Mouse (Mus musculus) CH12.LX (cell line): ENCODE results near the gene Cacul1. TPM values are rescaled to one million over a fixed set of nuclear protein-coding genes. Genes with fewer than 3 reads are reported as not detected.

Experiments used
- DNase-seq: peaks from one replicate; pipeline ENCODE4 v3.0.0-alpha.2; 2013; ENCODE audit errors: extremely low read depth
- H3K27ac ChIP-seq: 2 replicates; pipeline ENCODE4 v1.5.1; 2012; ENCODE audit warnings: low read depth, mild to moderate bottlenecking, control low read depth, moderate library complexity; ENCODE audit not compliant: insufficient read depth
- H3K27me3 ChIP-seq: replicated peaks from 2 replicates; pipeline ENCODE3; 2012; ENCODE audit warnings: inconsistent platforms
- H3K36me3 ChIP-seq, 2 experiments: replicated peaks in 1 of 2; 2 replicates each; pipeline versions ENCODE3 to v1.6.1; 2012; ENCODE audit warnings: inconsistent platforms in 1 of 2, low read length in 1 of 2, mild to moderate bottlenecking in 1 of 2, mixed read lengths in 1 of 2, moderate library complexity in 1 of 2; ENCODE audit not compliant: control insufficient read depth in 1 of 2, insufficient read depth in 1 of 2
- H3K4me1 ChIP-seq, 2 experiments: 2 replicates each; pipeline ENCODE4 v1.6.1; 2012; ENCODE audit warnings: inconsistent platforms in 1 of 2, moderate library complexity in 1 of 2; ENCODE audit not compliant: insufficient read depth in 2 of 2, control insufficient read depth in 1 of 2
- H3K4me2 ChIP-seq: 2 replicates; pipeline ENCODE4 v1.6.1; 2012; ENCODE audit warnings: low read depth, mild to moderate bottlenecking, control low read depth; ENCODE audit not compliant: poor library complexity, insufficient read depth, severe bottlenecking
- H3K4me3 ChIP-seq, 3 experiments: fragments of 150-350 bp in 1 of 3; sonication (generic) in 1 of 3; replicated peaks in 1 of 3; 2 replicates each; pipeline versions ENCODE3 to v1.5.1; 2011 to 2012; ENCODE audit warnings: low read depth in 2 of 3, low read length in 2 of 3, mild to moderate bottlenecking in 2 of 3, moderate library complexity in 2 of 3, control low read depth in 1 of 3, improper control_type of control experiment in 1 of 3, inconsistent platforms in 1 of 3, mixed read lengths in 1 of 3; ENCODE audit not compliant: poor library complexity in 1 of 3
- H3K79me2 ChIP-seq: replicated peaks from 2 replicates; pipeline ENCODE4 v1.6.1; 2012; ENCODE audit warnings: mild to moderate bottlenecking, moderate library complexity; ENCODE audit not compliant: control insufficient read depth, poor library complexity, insufficient read depth, severe bottlenecking; ENCODE audit errors: extremely low read depth
- H3K9ac ChIP-seq: 2 replicates; pipeline ENCODE4 v1.6.1; 2012; ENCODE audit warnings: low read depth, mild to moderate bottlenecking, control low read depth, moderate library complexity; ENCODE audit not compliant: insufficient read depth
- H3K9me3 ChIP-seq: replicated peaks from 2 replicates; pipeline ENCODE3; 2012; ENCODE audit warnings: low read length, inconsistent platforms, mixed read lengths
- CHD2 ChIP-seq: IDR thresholded peaks from 2 replicates; pipeline ENCODE4 v1.6.1; 2011; ENCODE audit warnings: low read length, improper control_type of control experiment
- CTCF ChIP-seq, 2 experiments: IDR thresholded peaks in 1 of 2; conservative IDR thresholded peaks in 1 of 2; 2 replicates each; pipeline ENCODE4 v1.5.1; 2011 to 2012; ENCODE audit warnings: low read depth in 2 of 2, low read length in 2 of 2, improper control_type of control experiment in 1 of 2, inconsistent platforms in 1 of 2, mild to moderate bottlenecking in 1 of 2, moderate library complexity in 1 of 2
- E2F4 ChIP-seq: IDR thresholded peaks from 2 replicates; pipeline ENCODE4 v1.6.1; 2011; ENCODE audit warnings: low read depth, low read length, improper control_type of control experiment; ENCODE audit not compliant: insufficient replicate concordance
- ETS1 ChIP-seq: conservative IDR thresholded peaks from 2 replicates; pipeline ENCODE4 v1.6.1; 2012; ENCODE audit warnings: low read depth, mild to moderate bottlenecking, inconsistent platforms, low read length, improper control_type of control experiment, moderate library complexity
- MAZ ChIP-seq: IDR thresholded peaks from 2 replicates; pipeline ENCODE4 v1.6.1; 2012; ENCODE audit warnings: low read depth, mild to moderate bottlenecking, inconsistent platforms, low read length, improper control_type of control experiment, moderate library complexity
- MXI1 ChIP-seq: IDR thresholded peaks from 2 replicates; pipeline ENCODE4 v1.6.1; 2011; ENCODE audit warnings: mild to moderate bottlenecking, low read depth, low read length, improper control_type of control experiment
- NRF1 ChIP-seq: IDR thresholded peaks from 2 replicates; pipeline ENCODE4 v1.6.1; 2014; ENCODE audit warnings: low read depth, mild to moderate bottlenecking, inconsistent platforms, low read length, improper control_type of control experiment, moderate library complexity
- POLR2AphosphoS2 ChIP-seq: IDR thresholded peaks from 2 replicates; pipeline ENCODE4 v1.6.1; 2011; ENCODE audit warnings: low read depth, low read length, improper control_type of control experiment
- RAD21 ChIP-seq: IDR thresholded peaks from 2 replicates; pipeline ENCODE4 v1.6.1; 2011; ENCODE audit warnings: low read depth, mild to moderate bottlenecking, low read length, improper control_type of control experiment, moderate library complexity
- SIN3A ChIP-seq: IDR thresholded peaks from 2 replicates; pipeline ENCODE4 v1.6.1; 2012; ENCODE audit warnings: low read length, improper control_type of control experiment, inconsistent platforms
- SMC3 ChIP-seq: IDR thresholded peaks from 2 replicates; pipeline ENCODE4 v1.6.1; 2011; ENCODE audit warnings: low read depth, low read length, improper control_type of control experiment
- TBP ChIP-seq: conservative IDR thresholded peaks from 2 replicates; pipeline ENCODE4 v1.6.1; 2011; ENCODE audit warnings: low read depth, low read length, improper control_type of control experiment
- TCF12 ChIP-seq: IDR thresholded peaks from 2 replicates; pipeline ENCODE4 v1.6.1; 2014; ENCODE audit warnings: low read depth, mild to moderate bottlenecking, inconsistent platforms, low read length, improper control_type of control experiment
- UBTF ChIP-seq: IDR thresholded peaks from 2 replicates; pipeline ENCODE4 v1.6.1; 2012; ENCODE audit warnings: low read depth, mild to moderate bottlenecking, inconsistent platforms, low read length, improper control_type of control experiment, moderate library complexity
- USF1 ChIP-seq: IDR thresholded peaks from 2 replicates; pipeline ENCODE4 v1.6.1; 2014; ENCODE audit warnings: low read depth, mild to moderate bottlenecking, inconsistent platforms, low read length, improper control_type of control experiment
- USF2 ChIP-seq: conservative IDR thresholded peaks from 2 replicates; pipeline ENCODE4 v1.6.1; 2011; ENCODE audit warnings: low read depth, low read length, improper control_type of control experiment
- ZNF384 ChIP-seq: IDR thresholded peaks from 2 replicates; pipeline ENCODE4 v1.6.1; 2012; ENCODE audit warnings: low read depth, low read length, improper control_type of control experiment, inconsistent platforms
- dilution Hi-C: fragments of 300-500 bp; cut with MboI; formaldehyde crosslinking; loops from 2 replicates; pipeline ENCODE4 v1.14.3; 2020; ENCODE audit warnings: low sequenced_read_pairs; ENCODE audit not compliant: extremely low pct_unique_long_range_greater_than_20kb, extremely low pct_ligation_motif_present
- in situ Hi-C: fragments of 300-500 bp; cut with MboI; formaldehyde crosslinking; loops from 3 replicates; pipeline ENCODE4 v1.14.3; 2019; ENCODE audit warnings: low sequenced_read_pairs, low pct_ligation_motif_present, low pct_unique_long_range_greater_than_20kb, mixed read lengths
- polyA plus RNA-seq: library from polyadenylated mRNA; unstranded; fragments of >175 nt; gene quantifications from 2 replicates; pipeline ENCODE4 v1.2.1, GENCODE M21; 2012; ENCODE audit warnings: low read depth; ENCODE audit not compliant: insufficient read length
- total RNA-seq, 2 experiments: library from RNA; depleted of rRNA; stranded (reverse); fragments of 300-350 nt in 1 of 2; fragments of >200 nt in 1 of 2; gene quantifications; 2 replicates each; pipeline ENCODE4 v1.2.3; 2012 to 2014

The Cacul1 gene
- total and polyA plus RNA-seq, 3 experiments, result 17.8 to 45.7 (median 44.6) TPM

DNA sequence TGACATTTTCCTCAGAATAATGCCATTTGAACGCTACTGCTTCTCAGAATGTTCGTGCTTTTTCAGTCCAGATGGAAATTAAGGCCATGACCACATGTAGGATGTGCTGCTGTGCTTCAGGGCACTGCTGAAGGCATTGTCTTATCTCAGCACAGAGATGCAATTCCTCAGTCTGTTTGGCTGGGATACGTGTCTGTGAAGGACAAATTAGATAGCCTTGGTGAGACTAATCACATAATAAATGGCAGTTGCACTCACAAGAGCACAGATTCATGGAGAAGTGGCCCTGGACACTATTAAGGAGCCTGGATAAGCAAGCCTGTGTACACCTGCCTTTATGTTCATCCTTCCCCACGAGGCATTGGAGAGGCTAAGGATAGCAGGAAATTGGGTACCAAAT is 83.7 kb downstream of the Cacul1 start:
- Histone ChIP-seq H3K4me3 (no peak overlapping the region), H3K27me3 (no peaks in the 10 kb centered on the region), H3K4me2 (no peak overlapping the region), H3K79me2 (no peaks in the 10 kb centered on the region), H3K9me3 (no peaks in the 10 kb centered on the region), H3K9ac (no peak overlapping the region), H3K27ac (no peak overlapping the region), H3K4me1 (no peaks in the 10 kb centered on the region), H3K36me3 (no peaks in the 10 kb centered on the region)
- in situ Hi-C loops, result no loop called here
- no peak for DNase-seq
- TF ChIP-seq SIN3A (no peak), UBTF (no peak), E2F4 (no peak), USF1 (no peak), RAD21 (no peak), CTCF (conservative IDR thresholded peaks at IDR 0.05 in 1 of 2, IDR thresholded peaks at IDR 0.05 in 1 of 2; ENCODE audit: low read depth in 2 of 2, low read length in 2 of 2) (no peak), CHD2 (no peak), MXI1 (no peak), ETS1 (no peak), NRF1 (no peak), POLR2AphosphoS2 (no peak), USF2 (no peak), MAZ (no peak), TBP (no peak), SMC3 (no peak)
- dilution Hi-C loops, result no loop called here

DNA sequence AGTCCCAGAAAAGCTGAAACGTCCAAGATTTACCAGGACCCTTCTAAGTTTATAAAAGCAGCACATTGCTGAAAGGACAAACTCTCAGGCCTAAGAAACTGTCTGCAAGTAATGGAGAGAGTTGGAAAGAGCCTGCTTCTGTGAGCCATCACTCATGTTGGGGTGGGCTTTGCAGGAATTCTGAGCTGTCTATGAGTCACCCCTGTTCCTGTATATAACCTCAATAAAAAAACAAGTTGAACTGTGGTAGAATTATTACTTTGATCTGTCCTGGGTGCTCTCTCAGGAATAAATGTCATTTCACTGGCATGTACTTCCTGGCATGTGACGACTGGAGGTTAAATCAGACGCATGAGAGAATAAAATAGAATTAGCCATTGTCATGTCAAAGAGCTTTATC is 85.1 kb downstream of the Cacul1 start:
- dilution Hi-C loops, result no loop called here
- no peak for DNase-seq

More for the DNA sequence above, 85.1 kb downstream of the Cacul1 start:
- no peaks in the 10 kb centered on the region for H3K27me3 ChIP-seq
- no peaks in the 10 kb centered on the region for H3K36me3 ChIP-seq
- H3K4me1 ChIP-seq, result no peaks in the 10 kb centered on the region
- in situ Hi-C loops, result no loop called here
- TF ChIP-seq E2F4, result no peak
- TF ChIP-seq ZNF384, result no peak
- no peak for TF ChIP-seq MAZ
- TF ChIP-seq SIN3A, result no peak
- TF ChIP-seq RAD21, result no peak
- TF ChIP-seq POLR2AphosphoS2, result no peak
- no peak for TF ChIP-seq TCF12
- H3K27ac ChIP-seq, result no peak overlapping the region
- H3K4me2 ChIP-seq, result no peak overlapping the region
- no peak overlapping the region for H3K4me3 ChIP-seq
- no peaks in the 10 kb centered on the region for H3K9me3 ChIP-seq
- no peaks in the 10 kb centered on the region for H3K79me2 ChIP-seq
- H3K9ac ChIP-seq, result no peak overlapping the region
